Mouse (Mus musculus) limb, embryonic 14.5 days (tissue): ENCODE results near the gene Dennd5b. TPM values are rescaled to one million over a fixed set of nuclear protein-coding genes. Genes with fewer than 3 reads are reported as not detected.

Experiments used
- ATAC-seq: fragments of 200-750 bp; cut with Nextera tagmentation; 2 replicates; pipeline ENCODE4 v1.8.0; 2017; ENCODE audit warnings: low read depth, moderate number of reproducible peaks, moderate TSS enrichment; ENCODE audit not compliant: low FRiP score
- DNase-seq: peaks from one replicate; pipeline ENCODE4 v3.0.0-alpha.2; 2015; ENCODE audit warnings: low spot score
- H3K27ac ChIP-seq: fragments of 300-500 bp; sonication (generic); replicated peaks from 2 replicates; pipeline ENCODE4 v1.5.1; 2014; ENCODE audit warnings: low read depth, mild to moderate bottlenecking, low read length, moderate library complexity, mixed read lengths
- H3K27me3 ChIP-seq: fragments of 300-500 bp; sonication (generic); 2 replicates; pipeline ENCODE4 v1.6.1; 2014; ENCODE audit warnings: low read length, mixed read lengths; ENCODE audit not compliant: control insufficient read depth, insufficient read depth
- H3K36me3 ChIP-seq: fragments of 300-500 bp; sonication (generic); 2 replicates; pipeline ENCODE4 v1.6.1; 2014; ENCODE audit warnings: mild to moderate bottlenecking, low read length, moderate library complexity, mixed read lengths; ENCODE audit not compliant: control insufficient read depth, insufficient read depth
- H3K4me1 ChIP-seq: fragments of 300-500 bp; sonication (generic); 2 replicates; pipeline ENCODE4 v1.6.1; 2014; ENCODE audit warnings: antibody characterized with exemption, low read length, mixed read lengths; ENCODE audit not compliant: control insufficient read depth, insufficient read depth
- H3K4me2 ChIP-seq: fragments of 300-500 bp; sonication (generic); replicated peaks from 2 replicates; pipeline ENCODE4 v1.6.1; 2014; ENCODE audit warnings: low read depth, mild to moderate bottlenecking, low read length, moderate library complexity; ENCODE audit not compliant: severe bottlenecking
- H3K4me3 ChIP-seq: fragments of 300-500 bp; sonication (generic); replicated peaks from 2 replicates; pipeline ENCODE4 v1.5.1; 2014; ENCODE audit warnings: low read length
- H3K9ac ChIP-seq: fragments of 300-500 bp; sonication (generic); 2 replicates; pipeline ENCODE4 v1.6.1; 2014; ENCODE audit warnings: mild to moderate bottlenecking, low read depth, low read length, moderate library complexity; ENCODE audit not compliant: severe bottlenecking
- H3K9me3 ChIP-seq: fragments of 300-500 bp; sonication (generic); 2 replicates; pipeline ENCODE4 v1.6.1; 2016; ENCODE audit warnings: low read length; ENCODE audit not compliant: control insufficient read depth
- POLR2A ChIP-seq: fragments of 200-500 bp; IDR thresholded peaks from 2 replicates; pipeline ENCODE4 v1.8.0; 2012; ENCODE audit warnings: inconsistent platforms, mild to moderate bottlenecking, moderate library complexity, borderline replicate concordance; ENCODE audit not compliant: insufficient read depth, insufficient read length; ENCODE audit errors: extremely low read depth
- WGBS: fragments of 180-500 bp; shearing (Covaris S2); extraction: QIAGEN DNeasy Blood & Tissue Kit; methylation state at CpG from one replicate; pipeline ENCODE4 v1.1.7; 2014; 5-methylcytosine and 5-hydroxymethylcytosine counted together
- polyA plus RNA-seq, 2 experiments: library from polyadenylated mRNA; depleted of rRNA in 1 of 2; stranded (reverse) in 1 of 2; unstranded in 1 of 2; fragments of >200 nt; fragmentation: Nextera tagmentation in 1 of 2; extraction: Ambion mirVana in 1 of 2; gene quantifications; 2 replicates each; pipeline versions ENCODE4 v1.2.1 to v1.2.3; 2012 to 2014

Dennd5b gene
- polyA plus RNA-seq, 2 experiments, result 4.8 to 6.6 TPM

- TF ChIP-seq POLR2A, result no peak
- DNase-seq (no peak), ATAC-seq (no peak)
- Histone ChIP-seq H3K4me1 (0 out of 2 replicates have a peak, but pooled peaks cover 2% of the 10 kb centered on the region), H3K4me2 (no peak overlapping the region), H3K27ac (no peak overlapping the region), H3K9me3 (no peaks in the 10 kb centered on the region), H3K27me3 (no peaks in the 10 kb centered on the region), H3K4me3 (no peak overlapping the region), H3K36me3 (no peaks in the 10 kb centered on the region), H3K9ac (no peak overlapping the region)
- 49% methylated on average over 6 of the region's 6 CpGs for WGBS
These were observed 6.1 kb downstream of the Dennd5b start for GRCm38 (mm10) chr6:149095389-149095788.

DNA sequence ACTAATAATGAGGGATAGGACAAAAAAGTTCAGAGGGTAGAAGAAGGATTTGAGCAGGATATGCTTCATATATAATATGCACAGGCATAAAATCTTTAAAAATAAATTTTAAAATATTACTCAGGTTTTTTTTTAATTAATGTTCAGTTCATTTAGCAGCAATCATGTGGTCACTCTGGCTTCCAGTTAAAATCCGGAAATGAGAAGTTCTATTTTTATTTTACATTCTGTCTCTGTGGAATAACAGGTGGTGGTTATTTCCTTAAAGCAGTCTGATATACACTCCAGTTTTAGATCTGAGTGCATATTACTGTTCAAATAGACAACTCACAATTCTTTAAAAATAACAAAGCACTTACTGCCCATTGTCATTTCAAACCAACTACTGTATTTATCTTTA, 6.9 kb downstream of the Dennd5b start:
- 65% methylated on average over 1 of the region's 1 CpGs for WGBS
- no peak overlapping the region for H3K27ac ChIP-seq
- 0 out of 2 replicates have a peak, but pooled peaks cover 2% of the 10 kb centered on the region for H3K4me1 ChIP-seq
- H3K4me3 ChIP-seq, result no peak overlapping the region
- H3K9me3 ChIP-seq, result no peaks in the 10 kb centered on the region
- no peaks in the 10 kb centered on the region for H3K27me3 ChIP-seq
- H3K9ac ChIP-seq, result no peak overlapping the region
- ATAC-seq (no peak), DNase-seq (no peak)
- TF ChIP-seq POLR2A, result no peak
- H3K4me2 ChIP-seq, result no peak overlapping the region
- no peaks in the 10 kb centered on the region for H3K36me3 ChIP-seq

GRCm38 (mm10) chr6:149093465-149093864, 8.0 kb downstream of the Dennd5b start:
- Histone ChIP-seq H3K4me3 (no peak overlapping the region), H3K27me3 (no peaks in the 10 kb centered on the region), H3K9ac (no peak overlapping the region), H3K4me1 (no peaks in the 10 kb centered on the region), H3K36me3 (no peaks in the 10 kb centered on the region), H3K27ac (no peak overlapping the region), H3K4me2 (no peak overlapping the region), H3K9me3 (no peaks in the 10 kb centered on the region)
- ATAC-seq, result no peak
- 43% methylated on average over 5 of the region's 5 CpGs for WGBS
- DNase-seq, result no peak
- TF ChIP-seq POLR2A, result no peak

GRCm38 (mm10) chr6:149092406-149092805, 9.1 kb downstream of the Dennd5b start:
- WGBS, result 92% methylated on average over 6 of the region's 6 CpGs
- no peak overlapping the region for H3K4me3 ChIP-seq
- no peak for ATAC-seq
- no peak overlapping the region for H3K4me2 ChIP-seq
- H3K9me3 ChIP-seq, result no peaks in the 10 kb centered on the region
- no peak overlapping the region for H3K27ac ChIP-seq
- H3K4me1 ChIP-seq, result no peaks in the 10 kb centered on the region
- no peak for DNase-seq
- no peaks in the 10 kb centered on the region for H3K27me3 ChIP-seq
- H3K9ac ChIP-seq, result no peak overlapping the region
- TF ChIP-seq POLR2A, result no peak
- no peaks in the 10 kb centered on the region for H3K36me3 ChIP-seq

- 0 out of 2 replicates have a peak, but pooled peaks cover 3% of the 10 kb centered on the region for H3K36me3 ChIP-seq
- DNase-seq (no peak), ATAC-seq (no peak)
- WGBS, result 100% methylated on average over 1 of the region's 1 CpGs
- no peak overlapping the region for H3K4me3 ChIP-seq
- H3K27ac ChIP-seq, result no peak overlapping the region
- H3K27me3 ChIP-seq, result no peaks in the 10 kb centered on the region
- no peak overlapping the region for H3K9ac ChIP-seq
- no peak overlapping the region for H3K4me2 ChIP-seq
- TF ChIP-seq POLR2A, result no peak
- H3K9me3 ChIP-seq, result no peaks in the 10 kb centered on the region
- H3K4me1 ChIP-seq, result no peaks in the 10 kb centered on the region
These were observed 24.2 kb downstream of the Dennd5b start for GRCm38 (mm10) chr6:149077136-149077808.
